Mouse (Mus musculus) liver, adult 2 months (tissue): ENCODE data around the gene Uap1l1.

Experiments
- CTCF ChIP-seq: fragments of 200-500 bp; IDR thresholded peaks from 2 replicates; pipeline ENCODE4 v1.5.1; 2011; ENCODE audit warnings: low read depth, low read length, control low read depth
- POLR2A ChIP-seq: fragments of 200-500 bp; IDR thresholded peaks from 2 replicates; pipeline ENCODE4 v1.6.1; 2011; ENCODE audit warnings: low read length, control low read depth; ENCODE audit not compliant: insufficient read depth; ENCODE audit errors: extremely low read depth

DNA sequence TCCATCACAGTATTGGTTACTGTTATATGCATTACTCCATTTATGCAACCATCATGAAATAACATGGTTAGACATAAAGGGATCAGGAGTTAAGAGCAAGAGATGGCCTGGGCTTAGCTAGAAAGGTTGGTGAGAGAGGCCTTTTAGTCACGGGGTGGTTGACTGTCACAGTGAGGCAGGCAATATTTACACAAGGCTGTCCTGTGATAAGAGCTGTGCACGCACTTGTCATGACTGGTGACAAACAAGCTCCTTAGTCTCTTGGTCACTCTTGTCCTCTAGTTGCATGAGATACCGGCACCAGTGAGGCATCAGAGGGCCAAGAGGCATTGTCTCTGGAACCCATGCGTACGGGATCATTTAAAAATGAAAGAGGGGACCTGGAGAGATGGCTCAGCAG, 19.0 kb upstream of the Uap1l1 start:
- TF ChIP-seq CTCF, result no peak
- no peak for TF ChIP-seq POLR2A
